In the genomic region with DNA sequence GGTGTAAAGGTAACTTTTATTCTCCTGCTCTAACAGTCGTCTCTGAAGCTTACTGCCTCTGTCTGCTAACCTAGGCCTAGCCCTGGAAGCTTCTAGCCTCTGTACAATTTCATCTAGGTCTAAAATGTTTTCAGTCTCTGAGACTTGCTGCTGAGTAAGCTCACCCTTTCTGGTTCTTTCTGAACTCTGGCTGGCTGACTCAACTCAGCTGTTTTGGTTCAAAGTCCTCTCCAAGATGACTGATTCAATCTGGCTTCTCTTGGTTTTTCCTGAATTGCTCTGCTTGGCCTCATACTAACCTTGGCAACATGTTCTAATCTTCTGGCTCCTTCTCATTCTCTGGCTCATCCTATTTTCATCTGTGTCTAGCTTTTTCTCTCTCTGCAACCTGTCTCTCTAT, we compare ENCODE assay signal across 37 mouse cellular contexts. TPM values are rescaled to one million over a fixed set of nuclear protein-coding genes. Genes with fewer than 3 reads are reported as not detected.
"Had no signal": no experiment of that assay in that cellular context is flagged by ENCODE, and none has a peak within 500 bp of the region (broad histone marks: within the 10 kb centered on the region; RNA-seq: fewer than 3 reads in every experiment).

No protein-coding gene starts in this region.

- H3K36me3 ChIP-seq: limb, embryonic 10.5 days; limb, embryonic 12.5 days; limb, embryonic 13.5 days; limb, embryonic 15.5 days; liver, embryonic 12.5 days; liver, embryonic 13.5 days; liver, embryonic 15.5 days; lung, embryonic 15.5 days; midbrain, embryonic 12.5 days; midbrain, embryonic 13.5 days; midbrain, embryonic 15.5 days; neural tube, embryonic 12.5 days had no signal

- H3K27me3 ChIP-seq: limb, embryonic 12.5 days; limb, embryonic 13.5 days; limb, embryonic 15.5 days; liver, embryonic 13.5 days; liver, embryonic 15.5 days; lung, embryonic 15.5 days; midbrain, embryonic 12.5 days; midbrain, embryonic 13.5 days; midbrain, embryonic 15.5 days had no signal

- DNase-seq: left cerebral cortex, postnatal 4 days; liver; liver, embryonic 13.5 days; liver, postnatal 0 days; lung, adult 18-20 months; lung, adult 2 months; lung, embryonic 14.5 days; lung, postnatal 10 days; lung, postnatal 14 days; lung, postnatal 36 days; lung, postnatal 4 days; midbrain, embryonic 14.5 days had no signal

- H3K4me2 ChIP-seq: limb, embryonic 12.5 days; limb, embryonic 13.5 days; limb, embryonic 15.5 days; liver, embryonic 11.5 days; liver, embryonic 12.5 days; liver, embryonic 13.5 days; liver, embryonic 15.5 days; lung, embryonic 14.5 days; lung, embryonic 15.5 days; midbrain, embryonic 12.5 days; midbrain, embryonic 13.5 days; midbrain, embryonic 15.5 days; neural tube, embryonic 12.5 days had no signal

- H3K4me1 ChIP-seq: liver, embryonic 12.5 days; liver, embryonic 13.5 days; liver, embryonic 15.5 days; lung, embryonic 15.5 days; megakaryocyte, embryonic 14.5 days; midbrain, embryonic 15.5 days had no signal

- H3K9me3 ChIP-seq: limb, embryonic 10.5 days; limb, embryonic 12.5 days; limb, embryonic 15.5 days; liver, embryonic 12.5 days; liver, embryonic 13.5 days; liver, embryonic 15.5 days; lung, embryonic 15.5 days; midbrain, embryonic 12.5 days; midbrain, embryonic 13.5 days; midbrain, embryonic 15.5 days; neural tube, embryonic 12.5 days had no signal

- H3K27ac ChIP-seq: left cerebral cortex, adult 2 months; limb, embryonic 10.5 days; limb, embryonic 12.5 days; limb, embryonic 13.5 days; limb, embryonic 15.5 days; liver, embryonic 12.5 days; liver, embryonic 13.5 days; liver, embryonic 14.5 days; liver, embryonic 15.5 days; lung, embryonic 15.5 days; macrophage; midbrain, embryonic 12.5 days; midbrain, embryonic 13.5 days; midbrain, embryonic 15.5 days; neural tube, embryonic 12.5 days had no signal

- ATAC-seq: liver, embryonic 12.5 days; liver, postnatal 0 days; lung, postnatal 0 days; midbrain, embryonic 13.5 days; midbrain, embryonic 15.5 days; midbrain, embryonic 16.5 days had no signal

- H3K9ac ChIP-seq: limb, embryonic 12.5 days; limb, embryonic 13.5 days; limb, embryonic 15.5 days; liver, embryonic 12.5 days; liver, embryonic 13.5 days; liver, embryonic 14.5 days; liver, embryonic 15.5 days; liver, postnatal 0 days; lung, embryonic 14.5 days; lung, embryonic 15.5 days; midbrain, embryonic 12.5 days; midbrain, embryonic 13.5 days; midbrain, embryonic 15.5 days; neural tube, embryonic 12.5 days had no signal

- H3K4me3 ChIP-seq: left cerebral cortex, adult 2 months; limb, embryonic 10.5 days; limb, embryonic 12.5 days; limb, embryonic 13.5 days; limb, embryonic 15.5 days; liver, embryonic 12.5 days; liver, embryonic 13.5 days; liver, embryonic 15.5 days; lung, embryonic 15.5 days; megakaryocyte, embryonic 14.5 days; midbrain, embryonic 12.5 days; midbrain, embryonic 13.5 days; midbrain, embryonic 15.5 days; myocyte; neural tube, embryonic 12.5 days had no signal

RNA-seq across cellular contexts. Expression of a gene that starts 38.3 kb away (rescaled TPM):
- total RNA-seq: megakaryocyte progenitor cell, adult 5-6 weeks; megakaryocyte-erythroid progenitor cell, adult 5-6 weeks; monocyte, adult 5-6 weeks had no signal
- polyA plus RNA-seq: macrophage had no signal

RNA-seq across cellular contexts. Expression of a gene that starts 38.3 kb away (rescaled TPM):
- total RNA-seq: liver, adult 2 months; megakaryocyte progenitor cell, adult 5-6 weeks; megakaryocyte, adult 5-6 weeks; monocyte, adult 5-6 weeks had no signal
- polyA plus RNA-seq: liver, adult 2 months; liver, embryonic 16.5 days; liver, postnatal 0 days; lung, embryonic 14.5 days; lung, postnatal 0 days; macrophage had no signal

RNA-seq across cellular contexts. Expression of a gene that starts 47.2 kb away (rescaled TPM):
- total RNA-seq: liver, adult 2 months; megakaryocyte progenitor cell, adult 5-6 weeks; megakaryocyte, adult 5-6 weeks; megakaryocyte-erythroid progenitor cell, adult 5-6 weeks; monocyte, adult 5-6 weeks had no signal
- polyA plus RNA-seq: limb, embryonic 15.5 days; liver, adult 2 months; liver, embryonic 11.5 days; liver, embryonic 12.5 days; liver, embryonic 13.5 days; liver, embryonic 14.5 days; liver, embryonic 15.5 days; liver, embryonic 16.5 days; liver, postnatal 0 days; lung, embryonic 14.5 days; macrophage; myocyte had no signal
